Mouse (Mus musculus) E14TG2a.4 (cell line): ENCODE results near the gene C130050O18Rik.

Experiments used
- H3K27me3 ChIP-seq: 2 replicates; pipeline ENCODE4 v1.6.1; 2014; ENCODE audit warnings: low read length, control low read depth; ENCODE audit not compliant: insufficient read depth
- H3K36me3 ChIP-seq: 2 replicates; pipeline ENCODE4 v1.6.1; 2014; ENCODE audit warnings: low read length, control low read depth; ENCODE audit not compliant: insufficient read depth
- H3K4me1 ChIP-seq: replicated peaks from 2 replicates; pipeline ENCODE4 v1.6.1; 2014; ENCODE audit warnings: low read depth, low read length, control low read depth
- H3K4me3 ChIP-seq: replicated peaks from 2 replicates; pipeline ENCODE4 v1.5.1; 2014; ENCODE audit warnings: mild to moderate bottlenecking, low read length
- H3K9me3 ChIP-seq: 2 replicates; pipeline ENCODE4 v1.6.1; 2014; ENCODE audit warnings: low read length, control low read depth
- CTCF ChIP-seq: conservative IDR thresholded peaks from 2 replicates; pipeline ENCODE4 v1.5.1; 2014; ENCODE audit warnings: low read length
- NANOG ChIP-seq: IDR thresholded peaks from 2 replicates; pipeline ENCODE4 v1.6.1; 2014; ENCODE audit warnings: borderline replicate concordance, low read length, mixed read lengths
- POU5F1 ChIP-seq: IDR thresholded peaks from 2 replicates; pipeline ENCODE4 v1.6.1; 2014; ENCODE audit warnings: low read length, borderline replicate concordance

Gene C130050O18Rik

DNA sequence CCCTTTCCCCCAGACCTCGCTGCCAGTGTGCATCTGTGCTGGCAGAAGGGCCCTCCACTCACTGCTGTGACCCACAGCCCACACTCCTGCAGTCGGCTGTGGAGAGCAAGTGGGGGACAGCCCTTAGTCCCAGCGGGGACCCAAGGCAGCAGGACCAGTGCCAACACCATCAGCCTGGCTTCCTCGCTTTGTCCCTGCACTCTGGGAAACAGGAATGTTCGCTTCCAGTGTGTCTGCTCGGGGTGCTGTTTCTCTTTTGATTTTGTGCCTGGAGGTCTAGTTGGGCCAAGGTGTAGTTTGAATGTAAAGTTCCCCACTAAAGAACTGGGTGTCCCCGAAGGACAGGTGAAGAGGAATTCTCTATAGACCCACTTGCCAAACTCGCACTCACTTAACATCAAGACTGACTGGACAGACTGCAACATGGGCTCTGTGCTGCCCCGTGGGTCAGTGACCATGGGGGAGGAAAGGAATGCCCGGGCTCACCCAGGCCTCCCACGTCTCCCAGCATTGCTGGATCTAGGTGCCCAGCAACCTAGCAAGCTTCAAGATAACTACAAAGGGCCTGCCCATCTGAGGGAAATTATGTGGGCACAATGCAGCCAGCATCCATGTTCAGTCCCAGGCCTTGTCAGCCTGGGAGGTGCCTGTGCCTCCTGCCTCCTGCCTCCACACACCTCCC is 13.6 kb upstream of the C130050O18Rik start:
- Histone ChIP-seq H3K4me1 (peaks cover 64% of the 10 kb centered on the region), H3K4me3 (0 out of 2 replicates have a peak overlapping the region, but pooled peaks have one; percentile 35), H3K36me3 (peaks cover 18% of the 10 kb centered on the region; the same call in 1 of the 2 replicates), H3K9me3 (no peaks in the 10 kb centered on the region), H3K27me3 (no peaks in the 10 kb centered on the region)
- TF ChIP-seq NANOG (no peak), CTCF (no peak), POU5F1 (no peak)

DNA sequence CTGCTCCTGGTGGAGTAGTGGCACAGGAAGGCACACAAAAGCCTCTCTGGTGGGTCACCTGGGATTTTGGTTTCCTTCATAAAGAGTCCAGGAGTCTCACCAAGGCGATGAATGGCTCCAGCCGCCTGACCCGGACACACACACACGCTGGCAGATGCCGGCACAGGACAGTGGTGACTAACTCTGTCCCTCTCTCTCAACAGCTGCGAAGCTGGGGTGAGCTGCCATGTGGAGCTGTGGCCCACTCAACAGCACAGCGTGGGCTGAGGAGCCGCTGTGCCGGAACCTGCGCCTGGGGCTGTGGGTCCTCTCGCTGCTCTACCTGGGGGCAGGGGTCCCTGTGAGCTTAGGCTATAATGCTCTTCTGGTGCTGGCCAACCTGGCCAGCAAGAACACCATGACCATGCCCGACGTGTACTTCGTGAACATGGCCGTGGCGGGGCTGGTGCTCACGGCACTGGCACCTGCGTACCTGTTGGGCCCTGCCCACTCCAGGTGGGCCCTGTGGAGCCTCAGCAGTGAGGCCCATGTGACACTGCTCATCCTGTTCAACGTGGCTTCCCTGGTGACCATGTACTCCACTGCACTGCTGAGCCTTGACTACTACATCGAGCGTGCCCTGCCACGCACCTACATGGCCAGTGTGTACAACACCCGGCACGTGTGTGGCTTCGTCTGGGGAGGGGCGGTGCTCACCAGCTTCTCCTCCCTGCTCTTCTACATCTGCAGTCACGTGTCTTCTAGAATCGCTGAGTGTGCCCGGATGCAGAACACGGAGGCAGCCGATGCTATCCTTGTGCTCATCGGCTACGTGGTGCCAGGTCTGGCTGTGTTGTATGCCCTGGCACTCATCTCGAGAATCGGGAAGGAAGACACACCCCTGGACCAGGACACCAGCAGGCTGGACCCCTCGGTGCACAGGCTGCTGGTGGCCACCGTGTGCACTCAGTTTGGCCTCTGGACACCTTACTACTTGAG is 12.6 kb upstream of the C130050O18Rik start:
- H3K4me1 ChIP-seq = peaks cover 60% of the 10 kb centered on the region
- TF ChIP-seq NANOG (no peak), POU5F1 (no peak), CTCF (no peak)
- H3K36me3 ChIP-seq = peaks cover 18% of the 10 kb centered on the region; the same call in 1 of the 2 replicates
- no peak overlapping the region for H3K4me3 ChIP-seq
- no peaks in the 10 kb centered on the region for H3K9me3 ChIP-seq
- H3K27me3 ChIP-seq = no peaks in the 10 kb centered on the region

DNA sequence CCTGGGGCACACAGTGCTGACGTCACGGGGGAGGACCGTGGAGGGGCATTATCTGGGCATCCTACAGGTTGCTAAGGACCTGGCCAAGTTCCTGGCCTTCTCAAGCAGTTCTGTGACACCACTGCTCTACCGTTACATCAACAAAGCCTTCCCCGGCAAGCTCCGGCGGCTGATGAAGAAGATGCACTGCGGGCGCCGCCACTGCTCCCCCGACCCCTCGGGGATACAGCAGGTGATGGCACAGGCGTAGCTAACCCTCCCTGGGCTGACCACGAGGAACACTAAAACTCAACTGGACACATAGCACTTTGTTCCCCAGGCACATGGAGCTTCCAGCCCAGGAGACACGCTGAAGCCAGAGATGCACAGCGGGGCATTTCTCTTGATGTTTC is 11.9 kb upstream of the C130050O18Rik start:
- H3K9me3 ChIP-seq = no peaks in the 10 kb centered on the region
- H3K4me3 ChIP-seq = no peak overlapping the region
- peaks cover 15% of the 10 kb centered on the region; the same call in 1 of the 2 replicates for H3K36me3 ChIP-seq
- no peak for TF ChIP-seq NANOG
- TF ChIP-seq POU5F1 = no peak
- no peak for TF ChIP-seq CTCF
- H3K4me1 ChIP-seq = peaks cover 53% of the 10 kb centered on the region
- H3K27me3 ChIP-seq = no peaks in the 10 kb centered on the region

DNA sequence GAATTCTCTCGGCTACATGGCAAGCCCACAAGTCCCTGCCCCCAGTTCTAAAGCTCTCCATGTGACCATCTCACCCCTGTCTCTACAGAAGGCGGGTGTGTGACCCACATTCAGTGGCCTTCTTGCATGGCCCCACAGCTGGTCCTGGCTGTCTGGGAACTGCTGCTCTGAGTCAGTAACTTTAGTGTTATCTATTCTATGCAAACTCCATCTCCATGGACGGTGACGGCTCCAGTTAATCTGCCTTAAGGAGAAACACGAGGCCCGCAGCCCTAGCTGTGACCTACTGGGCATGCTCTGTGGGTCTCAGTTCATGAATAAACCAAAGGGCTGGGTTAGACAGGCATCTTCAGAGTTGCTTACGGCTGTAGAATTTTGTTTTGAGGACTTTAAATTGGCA is 10.7 kb upstream of the C130050O18Rik start:
- Histone ChIP-seq H3K9me3 (no peaks in the 10 kb centered on the region), H3K4me3 (no peak overlapping the region), H3K4me1 (peaks cover 54% of the 10 kb centered on the region), H3K27me3 (no peaks in the 10 kb centered on the region), H3K36me3 (peaks cover 14% of the 10 kb centered on the region; the same call in 1 of the 2 replicates)
- TF ChIP-seq CTCF (no peak), NANOG (no peak), POU5F1 (no peak)

DNA sequence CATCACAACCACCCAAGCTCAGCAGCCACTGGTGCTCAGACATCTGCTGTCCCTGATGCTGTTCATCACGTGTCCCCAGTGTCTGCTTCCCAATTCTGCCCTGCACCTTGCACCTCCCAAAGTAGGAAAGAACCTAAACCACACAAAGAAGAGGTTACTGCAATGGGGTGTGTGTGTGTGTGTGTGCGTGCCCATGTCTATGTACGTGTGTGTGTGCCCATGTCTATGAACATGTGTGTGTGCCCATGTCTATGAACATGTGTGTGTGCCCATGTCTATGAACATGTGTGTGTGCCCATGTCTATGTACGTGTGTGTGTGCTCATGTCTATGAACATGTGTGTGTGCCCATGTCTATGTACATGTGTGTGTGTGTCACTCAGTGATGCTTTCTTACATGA is 9.6 kb upstream of the C130050O18Rik start:
- H3K27me3 ChIP-seq = no peaks in the 10 kb centered on the region
- H3K36me3 ChIP-seq = peaks cover 14% of the 10 kb centered on the region; the same call in 1 of the 2 replicates
- TF ChIP-seq NANOG (no peak), CTCF (no peak), POU5F1 (no peak)
- no peak overlapping the region for H3K4me3 ChIP-seq
- no peaks in the 10 kb centered on the region for H3K9me3 ChIP-seq
- peaks cover 48% of the 10 kb centered on the region for H3K4me1 ChIP-seq

DNA sequence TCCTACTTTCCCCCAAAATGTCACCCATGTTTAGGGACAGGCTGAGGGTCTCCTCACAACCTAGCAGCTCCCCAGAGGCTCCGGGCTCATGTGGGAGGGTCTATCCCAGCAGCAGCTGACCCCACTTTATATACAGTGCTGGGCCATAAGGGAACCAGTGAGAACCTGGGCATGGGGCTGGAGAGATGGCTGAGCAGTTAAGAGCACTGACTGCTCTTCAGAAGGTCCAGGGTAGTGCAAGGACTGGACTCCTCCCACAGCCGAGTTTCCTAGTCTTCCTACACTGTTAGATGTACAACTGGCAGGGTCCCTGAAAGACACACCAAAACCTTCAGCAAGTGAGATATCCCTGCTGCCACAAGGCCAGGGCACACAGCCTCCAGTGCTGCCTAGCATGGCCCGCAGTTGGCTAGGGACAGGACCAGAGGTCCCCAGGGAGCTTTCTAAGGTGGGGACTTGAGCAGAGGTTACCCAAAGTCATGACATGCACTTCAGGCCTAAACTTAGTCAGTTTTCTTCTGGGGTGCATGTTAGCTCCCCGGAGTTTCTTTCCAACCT is 7.6 kb upstream of the C130050O18Rik start:
- Histone ChIP-seq H3K27me3 (no peaks in the 10 kb centered on the region), H3K4me3 (no peak overlapping the region), H3K9me3 (no peaks in the 10 kb centered on the region), H3K36me3 (peaks cover 28% of the 10 kb centered on the region), H3K4me1 (peaks cover 30% of the 10 kb centered on the region)
- TF ChIP-seq CTCF = no peak
- TF ChIP-seq NANOG = no peak
- TF ChIP-seq POU5F1 = no peak

DNA sequence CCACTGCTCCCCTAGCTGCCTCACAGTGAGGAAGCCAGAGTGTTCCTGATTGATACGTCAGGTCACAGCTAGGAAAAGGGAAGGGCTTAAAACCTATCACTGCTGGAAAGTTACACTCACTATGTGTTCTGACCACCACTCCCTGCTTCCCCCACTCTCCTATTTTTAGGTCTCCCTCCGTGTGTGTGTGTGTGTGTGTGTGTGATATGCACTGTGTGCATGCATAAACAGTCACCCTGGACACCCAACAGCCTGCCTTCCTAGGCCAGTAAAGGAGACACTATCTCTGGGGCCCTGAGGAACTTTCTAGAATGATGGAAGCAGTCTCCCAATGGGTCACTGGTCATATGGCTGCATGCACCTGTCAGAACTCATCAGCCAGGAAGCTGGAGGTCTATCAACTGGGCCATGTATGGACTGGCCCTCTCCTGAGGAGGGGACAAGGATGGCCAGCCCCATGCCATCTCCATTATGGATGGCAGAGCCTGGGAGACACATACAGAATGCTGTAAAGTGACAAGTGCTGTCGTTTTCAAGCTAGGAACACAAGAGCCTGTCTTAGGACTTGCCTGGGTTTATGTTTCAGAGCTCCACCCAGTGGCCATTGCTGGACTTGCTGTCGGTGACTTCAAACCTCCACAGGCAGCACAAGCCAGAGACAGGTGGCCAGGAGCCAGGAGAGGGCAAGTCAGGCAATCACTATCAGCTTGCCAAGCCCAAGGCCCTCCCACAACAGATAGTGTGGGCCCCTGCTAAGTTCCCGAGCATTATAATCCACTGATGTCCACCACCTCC is 6.9 kb upstream of the C130050O18Rik start:
- TF ChIP-seq CTCF (peak; percentile 62), NANOG (no peak)
- peaks cover 32% of the 10 kb centered on the region for H3K36me3 ChIP-seq

DNA sequence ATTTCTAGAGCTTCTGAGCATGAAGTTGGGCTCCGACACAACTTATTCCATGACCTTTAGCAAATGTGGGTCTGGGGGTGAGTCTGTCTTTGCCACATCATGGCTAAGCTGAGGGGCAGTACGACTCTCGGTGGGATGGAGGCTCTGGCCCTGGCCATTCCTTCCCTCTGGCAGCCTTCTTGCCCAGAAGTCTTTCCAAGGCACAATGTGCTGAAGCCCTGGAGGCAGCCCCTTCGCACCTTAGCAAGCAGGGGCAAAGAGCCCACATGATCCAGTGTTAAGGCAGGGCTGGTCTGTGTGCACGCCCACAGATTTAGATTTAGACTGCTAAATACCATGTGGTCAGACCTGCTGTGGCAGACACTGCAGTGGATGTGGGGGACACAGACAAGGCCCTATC is 6.3 kb upstream of the C130050O18Rik start:
- Histone ChIP-seq H3K9me3 (no peaks in the 10 kb centered on the region), H3K36me3 (peaks cover 38% of the 10 kb centered on the region), H3K4me3 (no peak overlapping the region), H3K4me1 (peaks cover 20% of the 10 kb centered on the region), H3K27me3 (no peaks in the 10 kb centered on the region)
- TF ChIP-seq NANOG (no peak), CTCF (no peak), POU5F1 (no peak)

More for the DNA sequence above, 6.9 kb upstream of the C130050O18Rik start:
- peaks cover 23% of the 10 kb centered on the region for H3K4me1 ChIP-seq
- H3K9me3 ChIP-seq = no peaks in the 10 kb centered on the region
- no peak overlapping the region for H3K4me3 ChIP-seq
- no peaks in the 10 kb centered on the region for H3K27me3 ChIP-seq
